Mouse (Mus musculus): ENCODE measurements around the gene Prkar1a.

DNA sequence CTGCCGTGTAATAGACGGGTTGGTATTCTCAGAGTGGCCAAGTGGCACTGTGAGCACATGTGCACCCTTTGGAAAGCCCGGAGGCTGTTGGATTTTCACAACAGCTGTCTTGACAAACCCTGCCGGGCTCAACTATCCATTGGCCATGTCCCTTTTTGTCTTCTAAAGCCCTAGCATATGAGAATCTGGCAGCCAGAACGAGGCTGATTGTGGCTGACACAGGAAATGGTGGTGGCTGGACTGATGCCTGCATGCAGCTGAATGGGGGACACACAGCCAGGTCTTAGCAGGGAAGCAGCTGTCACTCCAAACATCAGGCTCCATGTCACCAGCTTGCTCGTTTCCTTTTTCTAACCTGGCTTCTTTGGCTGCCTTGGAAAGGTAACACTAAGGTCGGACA is 695 bp upstream of the Prkar1a start:
- no peak for TF ChIP-seq CTCF (IDR thresholded peaks at IDR 0.05; ENCODE audit: borderline replicate concordance, control insufficient read depth, extremely low read depth, insufficient read depth, low read length, poor library complexity)
- no peak for TF ChIP-seq POLR2A (IDR thresholded peaks at IDR 0.05; ENCODE audit: control insufficient read depth, extremely low read depth, insufficient read depth, low read length, poor library complexity)

Data from thymus, adult 2 months (tissue).